Mouse (Mus musculus) ES-E14 (cell line): ENCODE results near the gene Gm13271. TPM values are rescaled to one million over a fixed set of nuclear protein-coding genes. Genes with fewer than 3 reads are reported as not detected.

ENCODE experiments used
- DNase-seq: peaks from one replicate; pipeline ENCODE4 v3.0.0-alpha.2; 2013; ENCODE audit warnings: low read depth, low spot score
- H3K27ac ChIP-seq: 2 replicates; pipeline ENCODE4 v1.5.1; 2012; ENCODE audit warnings: low read depth, mild to moderate bottlenecking, low read length, moderate library complexity, mixed read lengths; ENCODE audit not compliant: poor library complexity, insufficient read depth, severe bottlenecking
- H3K36me3 ChIP-seq: 2 replicates; pipeline ENCODE4 v1.6.1; 2012; ENCODE audit warnings: mild to moderate bottlenecking, low read length, moderate library complexity, mixed read lengths; ENCODE audit not compliant: control insufficient read depth, poor library complexity, insufficient read depth, severe bottlenecking
- H3K4me1 ChIP-seq, 2 experiments: fragments of 150-350 bp in 1 of 2; sonication (generic) in 1 of 2; 2 replicates each; pipeline ENCODE4 v1.6.1; 2012; ENCODE audit warnings: low read length in 2 of 2, mild to moderate bottlenecking in 1 of 2, mixed read lengths in 1 of 2; ENCODE audit not compliant: control insufficient read depth in 2 of 2, insufficient read depth in 2 of 2, poor library complexity in 1 of 2
- H3K4me3 ChIP-seq, 2 experiments: fragments of 150-350 bp in 1 of 2; sonication (generic) in 1 of 2; 2 replicates each; pipeline ENCODE4 v1.5.1; 2012; ENCODE audit warnings: low read length in 2 of 2, low read depth in 1 of 2, mild to moderate bottlenecking in 1 of 2, mixed read lengths in 1 of 2; ENCODE audit not compliant: insufficient read depth in 1 of 2, poor library complexity in 1 of 2, severe bottlenecking in 1 of 2
- H3K9ac ChIP-seq: 2 replicates; pipeline ENCODE4 v1.6.1; 2012; ENCODE audit warnings: low read depth, mild to moderate bottlenecking, low read length, mixed read lengths; ENCODE audit not compliant: poor library complexity, insufficient read depth, severe bottlenecking
- H3K9me3 ChIP-seq: fragments of 150-350 bp; sonication (generic); 2 replicates; pipeline ENCODE4 v1.6.1; 2012; ENCODE audit warnings: low read depth, mild to moderate bottlenecking, low read length; ENCODE audit not compliant: control insufficient read depth, insufficient read depth
- CHD2 ChIP-seq: IDR thresholded peaks from 2 replicates; pipeline ENCODE4 v1.6.1; 2014; ENCODE audit warnings: mild to moderate bottlenecking, low read depth, low read length, inconsistent platforms
- HCFC1 ChIP-seq: IDR thresholded peaks from 2 replicates; pipeline ENCODE4 v1.6.1; 2012; ENCODE audit warnings: low read length, inconsistent platforms, borderline replicate concordance; ENCODE audit not compliant: insufficient read depth
- MAFK ChIP-seq: IDR thresholded peaks from 2 replicates; pipeline ENCODE4 v1.6.1; 2014; ENCODE audit warnings: mild to moderate bottlenecking, low read depth, low read length, inconsistent platforms; ENCODE audit not compliant: insufficient read depth
- ZC3H11A ChIP-seq: IDR thresholded peaks from 2 replicates; pipeline ENCODE4 v1.6.1; 2012; ENCODE audit warnings: low read depth, mild to moderate bottlenecking, inconsistent platforms, low read length, borderline replicate concordance
- ZNF384 ChIP-seq: IDR thresholded peaks from 2 replicates; pipeline ENCODE4 v1.6.1; 2012; ENCODE audit warnings: low read depth, low read length, inconsistent platforms
- in situ Hi-C, 2 experiments: fragments of 600-800 bp; cut with MboI; formaldehyde crosslinking; loops; one replicate each; pipeline ENCODE4 v1.15.1; 2025; ENCODE audit warnings: low sequenced_read_pairs in 2 of 2, inconsistent platforms in 1 of 2; ENCODE audit not compliant: unreplicated experiment in 2 of 2
- total RNA-seq: library from RNA; depleted of rRNA; stranded (reverse); fragments of 300-350 nt; gene quantifications from 2 replicates; pipeline ENCODE4 v1.2.3, GENCODE M21; 2012

The Gm13271 gene
- total RNA-seq, 1 experiment = not detected

DNA sequence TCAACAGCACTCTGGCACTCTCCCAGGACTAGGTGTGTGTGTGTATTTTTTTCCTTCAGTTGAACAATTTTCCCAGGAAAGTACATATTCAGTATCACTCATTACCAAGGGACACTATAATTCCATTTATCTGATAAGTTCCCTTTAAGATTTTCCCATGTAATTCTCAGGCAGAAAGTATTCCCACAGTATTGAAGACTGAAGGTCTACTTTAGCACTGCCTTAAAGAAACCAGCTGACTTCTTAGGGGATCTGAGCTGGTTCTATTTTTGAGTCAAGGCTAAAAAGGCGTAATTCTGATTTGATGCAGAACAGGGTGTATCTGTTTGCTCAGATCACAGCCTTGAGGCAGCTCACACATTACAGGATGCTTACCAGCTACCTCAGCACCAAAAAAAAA lies 36.0 kb upstream of the Gm13271 start:
- no peak for TF ChIP-seq MAFK
- no peak for TF ChIP-seq HCFC1
- TF ChIP-seq ZC3H11A = no peak
- TF ChIP-seq ZNF384 = no peak
- TF ChIP-seq CHD2 = no peak
- peaks cover 5% of the 10 kb centered on the region; the same call in 1 of the 2 replicates for H3K9me3 ChIP-seq
- H3K4me1 ChIP-seq = no peaks in the 10 kb centered on the region
- H3K9ac ChIP-seq = no peak overlapping the region
- in situ Hi-C loops = no loop called here
- DNase-seq = no peak
- H3K27ac ChIP-seq = no peak overlapping the region
- no peak overlapping the region for H3K4me3 ChIP-seq
- peaks cover 13% of the 10 kb centered on the region for H3K36me3 ChIP-seq

DNA sequence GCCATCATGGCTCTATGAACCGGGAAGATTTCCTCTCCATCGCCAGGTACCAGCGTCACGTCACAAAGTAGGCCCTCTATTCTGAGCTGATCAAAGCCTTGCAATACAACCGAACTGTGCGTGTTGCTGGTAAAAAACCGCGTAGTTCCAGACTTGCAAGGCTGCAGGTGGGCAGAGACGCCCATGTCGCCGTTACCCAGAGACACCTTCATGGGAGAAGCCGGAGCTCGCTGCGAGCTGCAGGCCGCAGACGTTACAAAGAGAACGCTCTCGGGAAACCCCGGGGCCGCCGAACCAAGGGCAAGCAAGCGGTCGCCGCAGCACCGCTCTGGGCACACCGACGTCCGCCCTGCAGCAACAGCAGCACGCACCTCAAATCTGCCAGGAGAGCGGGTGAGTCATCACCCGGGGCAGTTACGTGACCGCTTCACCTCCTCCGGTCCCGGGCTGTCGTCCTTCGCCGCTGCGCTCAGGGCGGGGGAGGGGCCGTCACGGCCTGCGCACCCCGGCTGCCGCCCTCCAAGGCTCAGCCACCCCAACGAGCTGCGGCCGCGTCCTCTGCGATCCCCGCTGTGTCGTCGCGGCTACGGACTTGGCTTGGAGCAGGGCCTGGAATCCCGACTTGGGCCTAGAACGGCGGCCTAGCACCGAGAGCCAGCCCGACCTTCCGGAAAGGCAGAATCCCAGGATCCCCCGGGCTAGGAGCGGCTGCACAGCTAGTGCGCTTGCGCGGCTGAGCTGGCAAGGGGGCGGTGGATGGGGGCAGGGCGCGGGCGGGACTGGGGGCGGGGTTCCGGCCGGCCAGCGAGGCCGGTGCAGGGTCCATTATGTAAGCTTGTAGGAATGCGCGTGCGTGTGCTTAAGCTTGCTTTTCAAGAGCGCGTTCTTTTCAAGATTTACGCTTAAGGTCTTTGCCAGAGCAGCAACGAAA lies 32.6 kb upstream of the Gm13271 start, which contains the start of the genes Gm26566 and Klhl9:
Gm26566 (plus strand) TSS at position 15 of the 931 bp plus-strand sequence.
Klhl9 (minus strand) TSS at position 675 of the 931 bp plus-strand sequence.
- Histone ChIP-seq H3K27ac (peak within 1 kb of the TSS; percentile 86; the same call in 1 of the 2 replicates), H3K4me1 (no peaks in the 10 kb centered on the region), H3K36me3 (peaks cover 13% of the 10 kb centered on the region), H3K9ac (peak within 1 kb of the TSS; percentile 94), H3K9me3 (peaks cover 13% of the 10 kb centered on the region), H3K4me3 (peak within 1 kb of the TSS; percentile 85 to 87)
- TF ChIP-seq HCFC1 (no peak), CHD2 (no peak), MAFK (no peak), ZC3H11A (no peak), ZNF384 (no peak)
- in situ Hi-C loops = no loop called here
- peak; percentile 71 for DNase-seq

DNA sequence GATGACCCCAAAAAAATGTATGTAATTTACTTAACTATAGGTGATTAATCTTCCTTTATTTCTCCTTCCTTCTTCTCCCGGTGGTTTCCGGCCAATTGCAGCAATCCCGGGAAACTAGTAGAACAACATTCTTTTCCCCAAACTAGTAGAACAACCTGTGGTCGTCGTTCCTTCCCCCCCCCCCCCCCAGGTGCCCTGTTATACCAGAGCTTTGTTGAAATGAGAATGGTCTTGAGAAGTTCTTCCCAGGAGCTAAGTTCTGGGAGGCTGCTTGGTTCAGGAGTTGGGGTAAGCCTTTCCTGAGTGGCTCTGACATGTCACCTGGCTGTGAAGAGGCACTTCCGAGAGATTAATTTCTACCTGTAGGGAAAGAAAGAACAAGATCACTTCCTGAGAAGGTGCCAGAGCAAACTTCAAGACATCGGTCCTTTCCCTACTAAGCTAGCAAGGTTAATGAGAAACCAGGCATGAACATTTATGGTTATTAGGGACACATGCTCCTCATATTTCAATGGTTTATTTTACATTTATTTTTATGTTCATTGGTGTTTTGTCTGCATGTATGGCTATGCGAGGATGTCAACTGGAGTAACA lies 31.1 kb upstream of the Gm13271 start:
- Histone ChIP-seq H3K27ac (no peak overlapping the region), H3K9me3 (peaks cover 13% of the 10 kb centered on the region), H3K36me3 (peaks cover 13% of the 10 kb centered on the region), H3K4me3 (no peak overlapping the region), H3K9ac (no peak overlapping the region), H3K4me1 (no peaks in the 10 kb centered on the region)
- no peak for DNase-seq
- TF ChIP-seq ZNF384 = no peak
- TF ChIP-seq MAFK = no peak
- TF ChIP-seq ZC3H11A = no peak
- TF ChIP-seq CHD2 = no peak
- TF ChIP-seq HCFC1 = no peak
- in situ Hi-C loops = no loop called here

DNA sequence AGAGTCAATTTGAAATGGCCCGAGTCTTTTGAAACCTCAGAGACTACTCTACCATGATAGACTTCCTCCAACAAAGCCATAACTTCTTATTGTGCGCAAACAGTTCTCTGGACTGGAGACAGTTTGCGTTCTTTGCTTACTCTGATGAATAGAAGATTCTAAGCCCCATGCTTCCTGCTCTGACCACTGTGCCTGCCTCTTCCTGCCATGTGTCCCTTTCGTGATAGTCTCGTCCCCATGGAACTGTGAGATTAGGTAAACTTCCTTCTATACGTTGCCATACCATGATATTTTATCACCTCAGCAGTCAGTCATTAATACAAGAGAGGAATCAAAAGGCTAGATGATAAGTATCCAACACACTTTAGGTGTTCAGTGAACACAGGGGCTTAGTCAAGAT lies 27.9 kb upstream of the Gm13271 start:
- in situ Hi-C loops = no loop called here
- Histone ChIP-seq H3K4me1 (no peaks in the 10 kb centered on the region), H3K9ac (no peak overlapping the region), H3K4me3 (no peak overlapping the region), H3K27ac (no peak overlapping the region), H3K36me3 (no peaks in the 10 kb centered on the region), H3K9me3 (peaks cover 17% of the 10 kb centered on the region)
- TF ChIP-seq ZNF384 = no peak
- no peak for DNase-seq

DNA sequence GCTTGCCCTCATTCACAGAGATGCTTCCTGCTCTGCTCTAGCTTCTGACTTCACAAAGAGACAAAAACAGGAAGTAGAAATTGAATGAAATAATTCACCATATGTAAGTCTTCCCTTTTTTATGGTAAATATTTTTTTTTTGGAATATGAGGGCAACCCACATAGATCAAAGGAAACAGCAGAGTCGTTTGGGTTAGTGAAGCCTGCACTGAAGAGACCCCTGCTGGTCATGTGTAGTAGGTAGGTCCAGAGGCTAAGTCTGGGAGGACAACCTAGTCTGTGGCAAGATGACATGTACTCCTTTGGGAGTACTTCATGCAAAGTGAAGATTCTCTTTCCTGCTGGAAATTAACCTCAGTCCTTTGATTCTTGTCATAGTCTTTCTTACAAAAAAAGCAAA lies 27.3 kb upstream of the Gm13271 start:
- Histone ChIP-seq H3K9ac (no peak overlapping the region), H3K4me1 (no peaks in the 10 kb centered on the region), H3K4me3 (no peak overlapping the region), H3K9me3 (peaks cover 17% of the 10 kb centered on the region), H3K36me3 (no peaks in the 10 kb centered on the region), H3K27ac (no peak overlapping the region)
- no peak for TF ChIP-seq ZNF384
- TF ChIP-seq HCFC1 = no peak
- TF ChIP-seq MAFK = no peak
- TF ChIP-seq ZC3H11A = no peak
- no peak for TF ChIP-seq CHD2
- DNase-seq = no peak
- in situ Hi-C loops = no loop called here
